Mouse (Mus musculus) left cerebral cortex, postnatal 25 days (tissue): ENCODE measurements around the gene Enho. TPM values are rescaled to one million over a fixed set of nuclear protein-coding genes. Genes with fewer than 3 reads are reported as not detected.

Source experiments
- total RNA-seq, 2 experiments: library from RNA; stranded (reverse); gene quantifications; 2 replicates each; pipeline ENCODE4 v1.2.3; 2021

Enho gene
- total RNA-seq, 2 experiments from 2014 or later = 54.4 to 63.0 TPM

Other genes with a start within 250 kb of the Enho start
- gene Kif24, start 175.4 kb downstream of the Enho start, total RNA-seq = 1 to 10 TPM; 1.0 to 1.1 TPM
- gene Nudt2, start 175.2 kb downstream of the Enho start, total RNA-seq = 10 to 100 TPM; 24.7 to 26.4 TPM
- 10 to 100 TPM; 31.6 to 36.9 TPM for gene AI464131, start 137.2 kb downstream of the Enho start, total RNA-seq
- gene 1110017D15Rik, start 123.0 kb downstream of the Enho start, total RNA-seq = 1 to 10 TPM; 3.9 to 5.8 TPM
- gene Fam219a, start 70.8 kb downstream of the Enho start, total RNA-seq = 100 to 1,000 TPM; 203 to 209 TPM
- gene Dnaic1, start 70.5 kb downstream of the Enho start, total RNA-seq = 1 to 10 TPM; 7.2 to 8.0 TPM
- gene Cntfr, start 56.8 kb upstream of the Enho start, total RNA-seq = 100 to 1,000 TPM in 1 of 2 experiments, 10 to 100 TPM in 1; 98.9 to 109 TPM
- 10 to 100 TPM; 35.8 to 43.8 TPM for gene Il11ra1, start 59.7 kb upstream of the Enho start, total RNA-seq
- gene Rpp25l, start 73.2 kb upstream of the Enho start, total RNA-seq = 10 to 100 TPM; 26.8 to 31.3 TPM
- gene Dctn3, start 82.8 kb upstream of the Enho start, total RNA-seq = 100 to 1,000 TPM; 174 to 191 TPM
- gene Arid3c, start 90.8 kb upstream of the Enho start, total RNA-seq = under 1 TPM in 1 of 2 experiments, not detected in 1; 0.43 TPM
- gene Galt, start 114.9 kb upstream of the Enho start, total RNA-seq = 100 to 1,000 TPM in 1 of 2 experiments, 10 to 100 TPM in 1; 93.2 to 103 TPM
- 10 to 100 TPM; 60.0 to 66.5 TPM for gene Sigmar1, start 115.8 kb upstream of the Enho start, total RNA-seq
- 100 to 1,000 TPM; 261 to 267 TPM for gene Ccl27a, start 133.9 kb upstream of the Enho start, total RNA-seq